Comparison of ENCODE assay signal across 8 mouse cellular contexts in the genomic region with DNA sequence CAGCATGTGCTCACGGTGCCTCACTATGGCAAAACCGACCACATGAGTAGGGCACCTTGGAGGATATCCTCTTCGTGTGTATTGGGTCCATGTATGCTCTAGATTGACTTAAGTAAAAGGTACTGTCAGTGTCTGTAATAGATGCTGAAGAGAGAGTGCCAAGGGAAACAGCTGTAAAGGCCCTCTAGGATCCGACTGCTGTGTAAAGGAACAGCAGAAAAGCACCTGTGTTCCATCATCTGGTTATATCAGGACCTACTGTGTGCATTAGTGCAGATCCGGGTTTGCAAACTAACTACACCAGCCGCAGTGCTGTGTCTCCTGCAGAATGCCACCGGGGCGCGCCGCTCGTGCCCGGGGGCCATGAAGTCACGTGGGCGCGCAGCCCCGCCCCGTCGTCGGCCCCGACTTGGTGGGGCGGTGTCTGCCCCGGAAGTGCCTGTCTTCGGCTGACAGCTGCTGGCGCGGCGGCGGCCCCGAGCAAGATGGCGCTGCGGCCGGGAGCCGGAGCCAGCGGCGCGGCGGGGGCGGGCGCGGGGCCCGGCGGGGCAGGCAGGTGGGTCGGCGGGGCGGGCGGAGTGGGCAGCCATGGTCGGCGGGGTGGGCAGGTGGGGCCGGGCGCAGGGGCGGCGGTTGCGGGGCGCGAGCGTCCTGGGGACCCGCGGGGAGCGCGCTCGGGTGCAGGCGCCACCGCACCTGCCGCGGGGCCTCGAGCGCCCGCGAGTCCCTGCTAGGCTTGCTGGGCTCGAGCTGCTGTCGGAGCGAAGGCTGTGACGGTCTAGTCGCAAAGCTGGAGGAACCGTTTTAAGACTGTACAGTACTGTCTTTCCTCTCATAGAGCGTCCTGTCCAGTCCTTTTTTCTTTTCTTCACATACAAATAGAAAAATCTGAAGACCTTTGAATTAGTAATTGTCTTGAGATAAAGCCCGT. TPM values are rescaled to one million over a fixed set of nuclear protein-coding genes. Genes with fewer than 3 reads are reported as not detected.
DNase-seq lines count a peak whose midpoint lies in the region; ATAC-seq lines count a peak whose summit lies in the region.

Gene Synrg (plus strand): TSS at position 438 of the 931 bp plus-strand sequence.

- peaks cover 4% of the 10 kb centered on the region; the same call in 1 of the 2 replicates for H3K36me3 ChIP-seq in forebrain, embryonic 11.5 days (ENCODE audit: control insufficient read depth, insufficient read depth, low read length)
- peaks cover 14% of the 10 kb centered on the region for H3K36me3 ChIP-seq in heart, embryonic 16.5 days (ENCODE audit: control insufficient read depth, insufficient read depth)
- H3K36me3 ChIP-seq in liver, embryonic 15.5 days (replicated peaks): peaks cover 40% of the 10 kb centered on the region
- H3K36me3 ChIP-seq in neural tube, embryonic 12.5 days: peaks cover 37% of the 10 kb centered on the region

- no peaks in the 10 kb centered on the region for H3K9me3 ChIP-seq in forebrain, embryonic 11.5 days (ENCODE audit: control insufficient read depth, low read length)
- no peaks in the 10 kb centered on the region for H3K9me3 ChIP-seq in heart, embryonic 16.5 days (replicated peaks; ENCODE audit: control insufficient read depth, low read length)
- H3K9me3 ChIP-seq in liver, embryonic 15.5 days (replicated peaks): no peaks in the 10 kb centered on the region
- no peaks in the 10 kb centered on the region for H3K9me3 ChIP-seq in neural tube, embryonic 12.5 days

- peak; percentile 96 for ATAC-seq in forebrain, embryonic 11.5 days (replicated peaks; ENCODE audit: low FRiP score)
- peak; percentile 97 for ATAC-seq in heart, embryonic 16.5 days (replicated peaks; ENCODE audit: extremely low read depth, insufficient read depth, low FRiP score)
- peak; percentile 94 for ATAC-seq in liver, embryonic 15.5 days (ENCODE audit: insufficient read depth)
- ATAC-seq in neural tube, embryonic 12.5 days (ENCODE audit: low FRiP score, low read depth): peak; percentile 94

- H3K27me3 ChIP-seq in forebrain, embryonic 11.5 days (ENCODE audit: control insufficient read depth, insufficient read depth, low read length): no peaks in the 10 kb centered on the region
- H3K27me3 ChIP-seq in heart, embryonic 16.5 days (ENCODE audit: control insufficient read depth, insufficient read depth, low read length): no peaks in the 10 kb centered on the region
- no peaks in the 10 kb centered on the region for H3K27me3 ChIP-seq in liver, embryonic 15.5 days
- H3K27me3 ChIP-seq in neural tube, embryonic 12.5 days (replicated peaks): no peaks in the 10 kb centered on the region

- peak within 1 kb of the TSS; percentile 80 for H3K4me3 ChIP-seq in forebrain, embryonic 11.5 days (ENCODE audit: low read depth, low read length)
- peak within 1 kb of the TSS; percentile 79 for H3K4me3 ChIP-seq in heart, embryonic 16.5 days (ENCODE audit: low read length)
- H3K4me3 ChIP-seq in liver, embryonic 15.5 days (replicated peaks): peak within 1 kb of the TSS; percentile 77
- peak within 1 kb of the TSS; percentile 76 for H3K4me3 ChIP-seq in neural tube, embryonic 12.5 days

- H3K4me2 ChIP-seq in forebrain, embryonic 11.5 days (ENCODE audit: low read depth, low read length, severe bottlenecking): peak within 1 kb of the TSS; percentile 39
- H3K4me2 ChIP-seq in heart, embryonic 16.5 days (ENCODE audit: low read depth, low read length): peak within 1 kb of the TSS; percentile 82
- peak within 1 kb of the TSS; percentile 84 for H3K4me2 ChIP-seq in liver, embryonic 15.5 days
- H3K4me2 ChIP-seq in neural tube, embryonic 12.5 days (replicated peaks): peak within 1 kb of the TSS; percentile 63

- peak within 1 kb of the TSS; percentile 76 for H3K9ac ChIP-seq in forebrain, embryonic 11.5 days (ENCODE audit: low read length)
- peak within 1 kb of the TSS; percentile 87 for H3K9ac ChIP-seq in heart, embryonic 16.5 days (ENCODE audit: low read length)
- peak within 1 kb of the TSS; percentile 75 for H3K9ac ChIP-seq in liver, embryonic 15.5 days
- peak within 1 kb of the TSS; percentile 89 for H3K9ac ChIP-seq in neural tube, embryonic 12.5 days

- H3K4me1 ChIP-seq in forebrain, embryonic 11.5 days (replicated peaks; ENCODE audit: control insufficient read depth, insufficient read depth, low read length): no peaks in the 10 kb centered on the region; the same call in 1 of the 2 replicates
- H3K4me1 ChIP-seq in heart, embryonic 16.5 days (ENCODE audit: control insufficient read depth, insufficient read depth, low read length): peaks cover 5% of the 10 kb centered on the region
- peaks cover 41% of the 10 kb centered on the region for H3K4me1 ChIP-seq in liver, embryonic 15.5 days (replicated peaks)
- H3K4me1 ChIP-seq in neural tube, embryonic 12.5 days: peaks cover 20% of the 10 kb centered on the region

- DNase-seq in CD8-positive naive resting alpha-beta T cell, adult 2 months (ENCODE audit: low read depth in 2 of 2, low spot score in 2 of 2): peak; percentile 87 to 89
- peak; percentile 77 for DNase-seq in c-Kit-positive CD71-negative TER-119-negative erythroid progenitor cells, embryonic 14.5 days (ENCODE audit: low read depth)
- DNase-seq in forebrain, embryonic 11.5 days (ENCODE audit: low spot score): peak; percentile 94
- DNase-seq in kidney, postnatal 36 days: peak; percentile 92 to 97
- DNase-seq in telencephalon, adult 2 months (ENCODE audit: low read depth, low spot score): peak; percentile 63

- peak within 1 kb of the TSS; percentile 50 for H3K27ac ChIP-seq in forebrain, embryonic 11.5 days (ENCODE audit: low read depth, low read length)
- H3K27ac ChIP-seq in heart, embryonic 16.5 days (ENCODE audit: low read length): peak within 1 kb of the TSS; percentile 74; the same call in 1 of the 2 replicates
- H3K27ac ChIP-seq in liver, embryonic 15.5 days (replicated peaks): peak within 1 kb of the TSS; percentile 80
- H3K27ac ChIP-seq in neural tube, embryonic 12.5 days: peak within 1 kb of the TSS; percentile 77

- 2% methylated on average over 59 of the region's 76 CpGs for whole genome bisulfite sequencing in forebrain, embryonic 11.5 days
- WGBS in heart, embryonic 16.5 days: 2% methylated on average over 65 of the region's 76 CpGs
- whole genome bisulfite sequencing in liver, embryonic 15.5 days (ENCODE audit: insufficient replicate concordance): 1% methylated on average over 67 of the region's 76 CpGs
- 2% methylated on average over 61 of the region's 76 CpGs for WGBS in neural tube, embryonic 12.5 days

RNA-seq across cellular contexts. Expression of gene Synrg, which starts in this region (rescaled TPM):
- 20.7 and 20.8 TPM in 2 replicates for polyA plus RNA-seq in forebrain, embryonic 11.5 days (2014; fragmentation: Nextera tagmentation; extraction: Ambion mirVana)
- polyA plus RNA-seq in heart, embryonic 16.5 days (2015; fragmentation: Nextera tagmentation; extraction: Ambion mirVana): 8.3 and 9.2 TPM in 2 replicates
- polyA plus RNA-seq in liver, embryonic 15.5 days (2015; fragmentation: Nextera tagmentation; extraction: Ambion mirVana): 5.2 and 5.4 TPM in 2 replicates
- polyA plus RNA-seq in neural tube, embryonic 12.5 days (2016; fragmentation: Nextera tagmentation; extraction: Ambion mirVana): 26.3 and 27.9 TPM in 2 replicates

Comparison
In these comparisons a context has a peak if more than half of its experiments do, and no peak if none do; other contexts are left out.
1. Peak in every context shown above with its lines: DNase-seq, ATAC-seq, H3K4me3 ChIP-seq and H3K27ac ChIP-seq.